Mouse (Mus musculus) MEL (cell line): ENCODE measurements around the gene Zdhhc11. TPM values are rescaled to one million over a fixed set of nuclear protein-coding genes. Genes with fewer than 3 reads are reported as not detected.

Experiments
- DNase-seq: peaks from one replicate; pipeline ENCODE4 v3.0.0; 2011; ENCODE audit warnings: low read depth, low spot score
- H3K27ac ChIP-seq: 2 replicates; pipeline ENCODE4 v1.5.1; 2012; ENCODE audit warnings: low read depth, mild to moderate bottlenecking, control low read depth, low read length, moderate library complexity; ENCODE audit not compliant: control insufficient read depth
- H3K27me3 ChIP-seq, 2 experiments: fragments of 150-350 bp in 1 of 2; sonication (generic) in 1 of 2; 2 replicates each; pipeline ENCODE4 v1.6.1; 2012; ENCODE audit warnings: low read length in 2 of 2, mild to moderate bottlenecking in 2 of 2, improper control_type of control experiment in 1 of 2, moderate library complexity in 1 of 2; ENCODE audit not compliant: insufficient read depth in 2 of 2, control insufficient read depth in 1 of 2
- H3K36me3 ChIP-seq, 2 experiments: 2 replicates each; pipeline ENCODE4 v1.6.1; 2012 to 2014; ENCODE audit warnings: low read length in 2 of 2, improper control_type of control experiment in 1 of 2, inconsistent platforms in 1 of 2, mild to moderate bottlenecking in 1 of 2; ENCODE audit not compliant: insufficient read depth in 2 of 2, control insufficient read depth in 1 of 2
- H3K4me1 ChIP-seq, 2 experiments: fragments of 150-350 bp in 1 of 2; sonication (generic) in 1 of 2; 2 replicates each; pipeline ENCODE4 v1.6.1; 2012; ENCODE audit warnings: low read length in 2 of 2, improper control_type of control experiment in 1 of 2, mild to moderate bottlenecking in 1 of 2; ENCODE audit not compliant: insufficient read depth in 2 of 2, control insufficient read depth in 1 of 2
- H3K4me3 ChIP-seq, 2 experiments: fragments of 150-350 bp in 1 of 2; sonication (generic) in 1 of 2; 2 replicates each; pipeline ENCODE4 v1.5.1; 2012; ENCODE audit warnings: low read depth in 2 of 2, low read length in 2 of 2, mild to moderate bottlenecking in 2 of 2, moderate library complexity in 2 of 2, control low read depth in 1 of 2, improper control_type of control experiment in 1 of 2; ENCODE audit not compliant: control insufficient read depth in 1 of 2, insufficient read depth in 1 of 2
- H3K79me2 ChIP-seq: 2 replicates; pipeline ENCODE4 v1.6.1; 2012; ENCODE audit warnings: mild to moderate bottlenecking, low read length, moderate library complexity; ENCODE audit not compliant: control insufficient read depth, poor library complexity, insufficient read depth
- H3K9ac ChIP-seq: 2 replicates; pipeline ENCODE4 v1.6.1; 2012; ENCODE audit warnings: low read depth, mild to moderate bottlenecking, control low read depth, low read length, moderate library complexity; ENCODE audit not compliant: control insufficient read depth, poor library complexity, severe bottlenecking
- H3K9me3 ChIP-seq: fragments of 150-350 bp; sonication (generic); replicated peaks from 2 replicates; pipeline ENCODE4 v1.6.1; 2012; ENCODE audit warnings: mild to moderate bottlenecking, low read length, improper control_type of control experiment, moderate library complexity; ENCODE audit not compliant: insufficient read depth
- CHD2 ChIP-seq: IDR thresholded peaks from 2 replicates; pipeline ENCODE4 v1.6.1; 2011; ENCODE audit warnings: low read length, improper control_type of control experiment
- E2F4 ChIP-seq: IDR thresholded peaks from 2 replicates; pipeline ENCODE4 v1.6.1; 2011; ENCODE audit warnings: low read depth, low read length, improper control_type of control experiment, borderline replicate concordance
- ELF1 ChIP-seq: IDR thresholded peaks from 2 replicates; pipeline ENCODE4 v1.6.1; 2014; ENCODE audit warnings: low read depth, mild to moderate bottlenecking, inconsistent platforms, low read length, improper control_type of control experiment, moderate library complexity
- ETS1 ChIP-seq: IDR thresholded peaks from 2 replicates; pipeline ENCODE4 v1.6.1; 2012; ENCODE audit warnings: low read depth, mild to moderate bottlenecking, inconsistent platforms, low read length, improper control_type of control experiment, moderate library complexity
- GABPA ChIP-seq: IDR thresholded peaks from 2 replicates; pipeline ENCODE4 v1.6.1; 2012; ENCODE audit warnings: low read depth, mild to moderate bottlenecking, inconsistent platforms, low read length, improper control_type of control experiment, moderate library complexity
- GATA1 ChIP-seq: IDR thresholded peaks from 2 replicates; pipeline ENCODE4 v1.6.1; 2011; ENCODE audit warnings: low read depth, low read length, improper control_type of control experiment
- JUND ChIP-seq: IDR thresholded peaks from 2 replicates; pipeline ENCODE4 v1.6.1; 2011; ENCODE audit warnings: low read depth, mild to moderate bottlenecking, improper control_type of control experiment, low read length
- MAX ChIP-seq: IDR thresholded peaks from 2 replicates; pipeline ENCODE4 v1.6.1; 2011; ENCODE audit warnings: low read length, improper control_type of control experiment
- MEF2A ChIP-seq: IDR thresholded peaks from 2 replicates; pipeline ENCODE4 v1.6.1; 2014; ENCODE audit warnings: low read depth, mild to moderate bottlenecking, inconsistent platforms, low read length, improper control_type of control experiment; ENCODE audit not compliant: poor library complexity, insufficient replicate concordance, severe bottlenecking; ENCODE audit errors: extremely low read depth
- NRF1 ChIP-seq: IDR thresholded peaks from 2 replicates; pipeline ENCODE4 v1.6.1; 2014; ENCODE audit warnings: low read depth, mild to moderate bottlenecking, inconsistent platforms, low read length, improper control_type of control experiment, moderate library complexity; ENCODE audit not compliant: poor library complexity, insufficient read depth, severe bottlenecking
- POLR2AphosphoS5 ChIP-seq: IDR thresholded peaks from 2 replicates; pipeline ENCODE4 v1.6.1; 2012; ENCODE audit warnings: low read depth, borderline replicate concordance, mild to moderate bottlenecking, inconsistent platforms, low read length, moderate library complexity, mixed read lengths
- SIN3A ChIP-seq: IDR thresholded peaks from 2 replicates; pipeline ENCODE4 v1.6.1; 2012; ENCODE audit warnings: low read length, improper control_type of control experiment, inconsistent platforms
- TBP ChIP-seq: IDR thresholded peaks from 2 replicates; pipeline ENCODE4 v1.8.0; 2011; ENCODE audit warnings: low read depth, low read length, improper control_type of control experiment
- TCF12 ChIP-seq: IDR thresholded peaks from 2 replicates; pipeline ENCODE4 v1.6.1; 2014; ENCODE audit warnings: low read depth, mild to moderate bottlenecking, inconsistent platforms, low read length, improper control_type of control experiment, moderate library complexity
- UBTF ChIP-seq: IDR thresholded peaks from 2 replicates; pipeline ENCODE4 v1.6.1; 2012; ENCODE audit warnings: low read depth, mild to moderate bottlenecking, inconsistent platforms, low read length, improper control_type of control experiment, moderate library complexity, borderline replicate concordance; ENCODE audit not compliant: insufficient read depth
- USF1 ChIP-seq: IDR thresholded peaks from 2 replicates; pipeline ENCODE4 v1.6.1; 2014; ENCODE audit warnings: low read depth, mild to moderate bottlenecking, inconsistent platforms, low read length, improper control_type of control experiment, moderate library complexity
- USF2 ChIP-seq, 2 experiments: IDR thresholded peaks; 2 replicates each; pipeline ENCODE4 v1.6.1; 2011 to 2012; ENCODE audit warnings: improper control_type of control experiment in 2 of 2, low read length in 2 of 2, borderline replicate concordance in 1 of 2, inconsistent platforms in 1 of 2, low read depth in 1 of 2, mild to moderate bottlenecking in 1 of 2; ENCODE audit not compliant: insufficient read depth in 1 of 2
- ZKSCAN1 ChIP-seq: IDR thresholded peaks from 2 replicates; pipeline ENCODE4 v1.6.1; 2012; ENCODE audit warnings: low read depth, mild to moderate bottlenecking, inconsistent platforms, low read length, improper control_type of control experiment, moderate library complexity
- ZMIZ1 ChIP-seq: IDR thresholded peaks from 2 replicates; pipeline ENCODE4 v1.6.1; 2012; ENCODE audit warnings: low read depth, mild to moderate bottlenecking, inconsistent platforms, low read length, improper control_type of control experiment, moderate library complexity
- polyA plus RNA-seq, 2 experiments: library from polyadenylated mRNA; stranded (reverse) in 1 of 2; unstranded in 1 of 2; fragments of >175 nt in 1 of 2; fragments of >200 nt in 1 of 2; gene quantifications; 2 replicates each; pipeline versions ENCODE4 v1.2.1 to v1.2.4; 2012; ENCODE audit warnings: low replicate concordance in 2 of 2, low read depth in 1 of 2; ENCODE audit not compliant: insufficient read length in 2 of 2, insufficient read depth in 1 of 2, missing spikeins in 1 of 2
- total RNA-seq: library from RNA; depleted of rRNA; stranded (reverse); fragments of 300-350 nt; gene quantifications from 2 replicates; pipeline ENCODE4 v1.2.3, GENCODE M21; 2012

Gene Zdhhc11
- total and polyA plus RNA-seq, 3 experiments: not detected

DNA sequence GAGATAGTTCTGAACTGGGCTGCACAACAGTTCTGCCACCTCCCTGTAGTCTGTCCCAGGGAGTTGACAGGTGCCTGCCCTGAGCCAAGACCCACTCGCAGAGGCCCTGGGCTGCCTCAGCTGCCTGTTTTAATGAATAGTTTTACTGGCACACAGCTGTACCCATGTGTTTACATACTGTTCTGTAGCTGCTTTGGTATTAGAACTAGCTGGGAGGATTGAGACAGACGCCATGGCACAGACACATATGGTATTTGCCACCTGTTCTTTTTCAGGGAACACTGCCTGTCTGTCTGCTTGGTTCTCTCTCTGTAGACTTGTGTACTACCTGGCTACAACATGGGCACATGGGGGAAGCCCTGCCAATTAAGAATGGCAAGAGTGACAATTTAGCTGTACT is 71.1 kb downstream of the Zdhhc11 start:
- TF ChIP-seq E2F4 (no peak), USF2 (IDR thresholded peaks at IDR 0.05; ENCODE audit: borderline replicate concordance in 1 of 2, insufficient read depth in 1 of 2, low read depth in 1 of 2, low read length in 2 of 2) (no peak), SIN3A (no peak), MEF2A (no peak), GABPA (no peak), NRF1 (no peak), ZKSCAN1 (no peak), GATA1 (no peak), CHD2 (no peak), USF1 (no peak), ETS1 (no peak), MAX (no peak), ZMIZ1 (no peak), ELF1 (no peak)
- Histone ChIP-seq H3K36me3 (no peaks in the 10 kb centered on the region), H3K79me2 (no peaks in the 10 kb centered on the region), H3K4me1 (no peaks in the 10 kb centered on the region), H3K27me3 (no peaks in the 10 kb centered on the region), H3K27ac (no peak overlapping the region), H3K9me3 (no peaks in the 10 kb centered on the region), H3K4me3 (no peak overlapping the region), H3K9ac (no peak overlapping the region)
- no peak for DNase-seq

DNA sequence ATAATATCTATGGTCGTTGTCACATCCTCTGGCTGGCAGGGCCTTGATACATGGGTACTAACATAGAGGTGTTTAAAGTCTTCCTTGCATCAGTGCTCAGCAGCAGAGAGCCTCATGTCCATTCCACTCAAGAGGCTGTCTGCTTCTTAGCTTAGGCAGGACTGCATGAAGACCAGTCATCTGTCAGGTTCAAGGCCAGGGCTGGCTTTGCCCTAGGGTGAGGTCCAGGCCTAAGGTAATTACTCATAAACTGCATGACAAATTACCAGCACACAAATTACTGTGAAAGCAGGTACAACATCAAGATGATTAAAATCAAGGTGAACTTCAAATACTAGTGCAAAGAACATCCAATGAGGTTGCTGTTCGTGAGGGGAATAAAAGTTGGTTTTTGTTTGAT is 72.1 kb downstream of the Zdhhc11 start:
- Histone ChIP-seq H3K27me3 (no peaks in the 10 kb centered on the region), H3K79me2 (no peaks in the 10 kb centered on the region), H3K4me1 (no peaks in the 10 kb centered on the region), H3K36me3 (no peaks in the 10 kb centered on the region), H3K9ac (no peak overlapping the region), H3K4me3 (no peak overlapping the region), H3K27ac (no peak overlapping the region), H3K9me3 (no peaks in the 10 kb centered on the region)
- DNase-seq: no peak
- no peak for TF ChIP-seq JUND
- TF ChIP-seq CHD2: no peak
- no peak for TF ChIP-seq TBP
- TF ChIP-seq E2F4: no peak
- TF ChIP-seq UBTF: no peak
- no peak for TF ChIP-seq TCF12
- TF ChIP-seq POLR2AphosphoS5: no peak
